Mouse (Mus musculus) stomach, embryonic 16.5 days (tissue): ENCODE data around the gene Aknad1. TPM values are rescaled to one million over a fixed set of nuclear protein-coding genes. Genes with fewer than 3 reads are reported as not detected.
A peak's percentile ranks its signal among the peaks of the same experiment; 100 is the strongest.

Source experiments
- ATAC-seq: fragments of 200-750 bp; cut with Nextera tagmentation; 2 replicates; pipeline ENCODE4 v1.8.0; 2017; ENCODE audit warnings: moderate number of reproducible peaks, moderate TSS enrichment; ENCODE audit not compliant: insufficient read depth, low FRiP score
- H3K27ac ChIP-seq: fragments of 300-500 bp; sonication (generic); 2 replicates; pipeline ENCODE4 v1.5.1; 2014; ENCODE audit warnings: low read length
- H3K27me3 ChIP-seq: fragments of 300-500 bp; sonication (generic); 2 replicates; pipeline ENCODE4 v1.6.1; 2014; ENCODE audit warnings: low read length, control low read depth, mixed read lengths; ENCODE audit not compliant: control insufficient read depth, insufficient read depth
- H3K36me3 ChIP-seq: fragments of 300-500 bp; sonication (generic); 2 replicates; pipeline ENCODE4 v1.6.1; 2014; ENCODE audit warnings: low read length; ENCODE audit not compliant: control insufficient read depth, insufficient read depth
- H3K4me1 ChIP-seq: fragments of 300-500 bp; sonication (generic); 2 replicates; pipeline ENCODE4 v1.6.1; 2014; ENCODE audit warnings: low read length, control low read depth, mixed read lengths; ENCODE audit not compliant: control insufficient read depth, insufficient read depth
- H3K4me2 ChIP-seq: fragments of 300-500 bp; sonication (generic); 2 replicates; pipeline ENCODE4 v1.6.1; 2014; ENCODE audit warnings: low read depth, low read length, mixed read lengths
- H3K4me3 ChIP-seq: fragments of 300-500 bp; sonication (generic); replicated peaks from 2 replicates; pipeline ENCODE4 v1.5.1; 2014; ENCODE audit warnings: mild to moderate bottlenecking, low read length
- H3K9ac ChIP-seq: fragments of 300-500 bp; sonication (generic); 2 replicates; pipeline ENCODE4 v1.6.1; 2014; ENCODE audit warnings: low read length
- H3K9me3 ChIP-seq: fragments of 300-500 bp; sonication (generic); replicated peaks from 2 replicates; pipeline ENCODE4 v1.6.1; 2016; ENCODE audit warnings: low read length, control low read depth; ENCODE audit not compliant: control insufficient read depth
- WGBS: fragments of 180-500 bp; shearing (Covaris S2); extraction: QIAGEN DNeasy Blood & Tissue Kit; methylation state at CpG from one replicate; pipeline ENCODE4 v1.1.7; 2014; 5-methylcytosine and 5-hydroxymethylcytosine counted together
- polyA plus RNA-seq: library from polyadenylated mRNA; unstranded; fragments of >200 nt; fragmentation: Nextera tagmentation; extraction: Ambion mirVana; gene quantifications from 2 replicates; pipeline ENCODE4 v1.2.1, GENCODE M21; 2015

Gene Aknad1
- polyA plus RNA-seq, 1 experiment from 2014 or later, result 0.49 TPM

GRCm38 (mm10) chr3:108757570-108757969 lies 18.1 kb downstream of the Aknad1 start:
- no peak overlapping the region for H3K4me3 ChIP-seq
- H3K27ac ChIP-seq, result no peak overlapping the region
- H3K9me3 ChIP-seq, result no peaks in the 10 kb centered on the region
- no peak overlapping the region for H3K4me2 ChIP-seq
- H3K27me3 ChIP-seq, result peaks cover 4% of the 10 kb centered on the region; the same call in 1 of the 2 replicates
- no peaks in the 10 kb centered on the region for H3K36me3 ChIP-seq
- H3K9ac ChIP-seq, result no peak overlapping the region
- H3K4me1 ChIP-seq, result peaks cover 12% of the 10 kb centered on the region; the same call in 1 of the 2 replicates
- 69% methylated on average over 9 of the region's 9 CpGs for WGBS
- ATAC-seq, result no peak

DNA sequence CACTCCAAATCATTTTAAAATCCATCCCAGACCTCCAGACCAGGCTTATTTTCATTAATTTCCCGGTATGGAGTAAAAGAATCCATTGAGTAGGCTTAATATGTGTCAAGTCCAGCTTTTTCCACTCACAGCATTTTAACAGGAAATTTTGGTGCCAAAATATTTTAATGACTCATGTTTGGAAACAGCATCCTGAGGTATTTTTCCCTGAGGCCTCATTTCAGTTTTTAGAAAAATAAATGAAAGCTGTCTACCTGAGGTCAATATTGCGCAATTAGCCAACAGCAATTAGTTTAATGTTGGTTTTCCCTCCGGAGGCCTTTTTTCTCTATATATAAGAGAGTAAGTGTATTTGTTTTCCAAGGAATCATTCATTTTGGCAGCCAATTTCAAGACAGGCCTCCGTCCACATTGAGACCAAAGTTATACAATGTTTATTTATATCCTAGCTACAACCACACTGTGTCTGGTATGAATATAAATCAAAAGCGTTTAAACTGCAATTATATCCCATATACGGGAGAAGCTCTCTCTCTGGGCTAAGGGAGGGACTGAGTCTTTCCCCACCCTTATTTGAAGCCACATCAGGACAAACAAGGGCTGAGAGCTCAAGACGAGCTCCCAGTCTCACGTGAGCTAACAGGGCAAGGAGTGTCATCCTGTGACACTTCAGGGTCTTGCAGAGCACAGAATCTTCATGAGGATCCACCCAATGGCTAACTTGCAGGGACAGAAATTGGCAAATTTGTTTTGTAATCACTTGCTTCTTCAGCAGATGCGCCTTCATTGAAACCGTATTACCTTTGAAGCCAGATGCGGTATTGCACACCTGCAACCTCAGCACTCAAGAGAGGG lies 20.3 kb downstream of the Aknad1 start:
- Histone ChIP-seq H3K9ac (0 out of 2 replicates have a peak overlapping the region, but pooled peaks have one; percentile 23), H3K4me1 (peaks cover 21% of the 10 kb centered on the region; the same call in 1 of the 2 replicates), H3K9me3 (no peaks in the 10 kb centered on the region), H3K36me3 (no peaks in the 10 kb centered on the region), H3K4me2 (no peak overlapping the region), H3K27me3 (peaks cover 4% of the 10 kb centered on the region; the same call in 1 of the 2 replicates), H3K4me3 (no peak overlapping the region), H3K27ac (peak overlapping the region; percentile 84; the same call in 1 of the 2 replicates)
- ATAC-seq, result peak; percentile 81
- 46% methylated on average over 11 of the region's 11 CpGs for WGBS

GRCm38 (mm10) chr3:108762597-108763111 lies 23.2 kb downstream of the Aknad1 start:
- 57% methylated on average over 7 of the region's 7 CpGs for WGBS
- no peaks in the 10 kb centered on the region for H3K36me3 ChIP-seq
- H3K9ac ChIP-seq, result no peak overlapping the region
- H3K27me3 ChIP-seq, result peaks cover 4% of the 10 kb centered on the region; the same call in 1 of the 2 replicates
- no peak overlapping the region for H3K4me2 ChIP-seq
- H3K27ac ChIP-seq, result peak overlapping the region; percentile 40; the same call in 1 of the 2 replicates
- peak; percentile 58; the same call in 1 of the 2 replicates for ATAC-seq
- no peaks in the 10 kb centered on the region for H3K9me3 ChIP-seq
- peaks cover 21% of the 10 kb centered on the region; the same call in 1 of the 2 replicates for H3K4me1 ChIP-seq
- H3K4me3 ChIP-seq, result no peak overlapping the region

GRCm38 (mm10) chr3:108763691-108764090 lies 24.2 kb downstream of the Aknad1 start:
- no peak for ATAC-seq
- Histone ChIP-seq H3K4me2 (no peak overlapping the region), H3K9me3 (no peaks in the 10 kb centered on the region), H3K36me3 (no peaks in the 10 kb centered on the region), H3K4me3 (no peak overlapping the region), H3K27ac (no peak overlapping the region), H3K4me1 (peaks cover 21% of the 10 kb centered on the region; the same call in 1 of the 2 replicates), H3K27me3 (no peaks in the 10 kb centered on the region), H3K9ac (no peak overlapping the region)
- 59% methylated on average over 2 of the region's 2 CpGs for WGBS

- H3K36me3 ChIP-seq, result no peaks in the 10 kb centered on the region
- H3K9me3 ChIP-seq, result no peaks in the 10 kb centered on the region
- peaks cover 14% of the 10 kb centered on the region; the same call in 1 of the 2 replicates for H3K4me1 ChIP-seq
- H3K27me3 ChIP-seq, result no peaks in the 10 kb centered on the region
- no peak overlapping the region for H3K27ac ChIP-seq
- no peak; the same call in 1 of the 2 replicates for ATAC-seq
- H3K4me2 ChIP-seq, result no peak overlapping the region
- H3K9ac ChIP-seq, result no peak overlapping the region
- WGBS, result 40% methylated on average over 7 of the region's 7 CpGs
- H3K4me3 ChIP-seq, result no peak overlapping the region
Measured at GRCm38 (mm10) chr3:108764976-108765375, 25.5 kb downstream of the Aknad1 start.

DNA sequence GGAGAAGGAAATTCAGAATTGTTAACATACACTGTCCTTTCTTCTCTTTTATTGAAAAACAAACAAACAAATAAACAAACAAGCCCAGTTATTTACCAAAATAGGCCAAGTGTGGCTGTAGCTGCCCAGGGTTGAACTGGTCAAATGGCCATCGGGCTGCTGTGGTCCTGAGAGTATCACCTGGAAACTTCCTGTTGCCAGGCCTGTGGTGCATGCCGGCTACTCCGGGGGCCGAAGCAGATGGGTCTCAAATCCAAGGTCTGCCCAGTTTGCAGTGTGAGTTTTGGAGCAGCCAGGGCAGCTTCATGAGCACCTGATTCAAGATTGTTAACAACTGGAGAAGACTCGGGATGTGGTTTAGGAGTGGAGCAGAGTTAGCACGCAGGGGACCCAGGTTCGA lies 26.0 kb downstream of the Aknad1 start:
- no peak overlapping the region for H3K4me2 ChIP-seq
- H3K27ac ChIP-seq, result no peak overlapping the region
- no peak overlapping the region for H3K9ac ChIP-seq
- no peaks in the 10 kb centered on the region for H3K9me3 ChIP-seq
- no peak overlapping the region for H3K4me3 ChIP-seq
- WGBS, result 88% methylated on average over 7 of the region's 7 CpGs
- H3K27me3 ChIP-seq, result no peaks in the 10 kb centered on the region
- no peak for ATAC-seq
- H3K36me3 ChIP-seq, result no peaks in the 10 kb centered on the region
- H3K4me1 ChIP-seq, result peaks cover 13% of the 10 kb centered on the region; the same call in 1 of the 2 replicates

GRCm38 (mm10) chr3:108766943-108767342 lies 27.5 kb downstream of the Aknad1 start:
- Histone ChIP-seq H3K36me3 (no peaks in the 10 kb centered on the region), H3K27me3 (no peaks in the 10 kb centered on the region), H3K4me1 (peaks cover 18% of the 10 kb centered on the region), H3K9ac (no peak overlapping the region), H3K4me3 (no peak overlapping the region), H3K9me3 (no peaks in the 10 kb centered on the region), H3K27ac (no peak overlapping the region), H3K4me2 (no peak overlapping the region)
- 77% methylated on average over 7 of the region's 7 CpGs for WGBS
- no peak for ATAC-seq

GRCm38 (mm10) chr3:108767416-108767815 lies 28.0 kb downstream of the Aknad1 start:
- peaks cover 18% of the 10 kb centered on the region for H3K4me1 ChIP-seq
- ATAC-seq, result no peak

DNA sequence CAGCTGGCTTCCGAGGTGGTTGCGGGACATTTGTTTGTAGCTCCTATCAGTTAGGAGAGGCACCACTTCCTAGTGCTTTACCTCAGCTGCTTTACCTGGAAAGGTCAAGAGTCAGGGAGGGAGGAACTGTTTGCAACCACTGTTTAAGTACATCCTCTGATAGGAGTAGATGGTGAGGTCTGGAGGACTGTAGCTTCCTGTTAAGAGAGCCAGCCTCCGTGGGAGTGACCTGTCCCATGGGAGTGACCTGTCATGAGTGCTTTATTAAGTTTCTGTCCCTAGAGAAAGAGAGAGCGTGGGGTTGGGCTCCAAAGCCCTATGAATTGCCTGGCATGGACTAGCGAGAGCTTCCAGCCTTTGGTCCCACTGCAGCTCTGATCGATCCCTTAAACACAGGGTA lies 30.1 kb downstream of the Aknad1 start:
- WGBS, result 60% methylated on average over 6 of the region's 6 CpGs

More at GRCm38 (mm10) chr3:108767416-108767815, 28.0 kb downstream of the Aknad1 start:
- H3K27ac ChIP-seq, result no peak overlapping the region
- no peak overlapping the region for H3K4me2 ChIP-seq
- H3K27me3 ChIP-seq, result no peaks in the 10 kb centered on the region
- 60% methylated on average over 10 of the region's 10 CpGs for WGBS
- no peak overlapping the region for H3K9ac ChIP-seq
- H3K36me3 ChIP-seq, result no peaks in the 10 kb centered on the region
- no peaks in the 10 kb centered on the region for H3K9me3 ChIP-seq
- no peak overlapping the region for H3K4me3 ChIP-seq

More for the DNA sequence above, 30.1 kb downstream of the Aknad1 start:
- Histone ChIP-seq H3K4me3 (no peak overlapping the region), H3K27ac (peak overlapping the region; percentile 6; the same call in 1 of the 2 replicates), H3K36me3 (no peaks in the 10 kb centered on the region), H3K9me3 (no peaks in the 10 kb centered on the region), H3K4me2 (no peak overlapping the region), H3K27me3 (no peaks in the 10 kb centered on the region), H3K4me1 (peaks cover 8% of the 10 kb centered on the region; the same call in 1 of the 2 replicates), H3K9ac (no peak overlapping the region)
- no peak for ATAC-seq
